Mouse (Mus musculus): ENCODE measurements at regions not wholly inside any gene's neighbourhood (a gene's known extent, or its start where the extent isn't known, plus 50 kb on each side); places are given as distances from the start of the nearest gene placed in this dataset.

DNA sequence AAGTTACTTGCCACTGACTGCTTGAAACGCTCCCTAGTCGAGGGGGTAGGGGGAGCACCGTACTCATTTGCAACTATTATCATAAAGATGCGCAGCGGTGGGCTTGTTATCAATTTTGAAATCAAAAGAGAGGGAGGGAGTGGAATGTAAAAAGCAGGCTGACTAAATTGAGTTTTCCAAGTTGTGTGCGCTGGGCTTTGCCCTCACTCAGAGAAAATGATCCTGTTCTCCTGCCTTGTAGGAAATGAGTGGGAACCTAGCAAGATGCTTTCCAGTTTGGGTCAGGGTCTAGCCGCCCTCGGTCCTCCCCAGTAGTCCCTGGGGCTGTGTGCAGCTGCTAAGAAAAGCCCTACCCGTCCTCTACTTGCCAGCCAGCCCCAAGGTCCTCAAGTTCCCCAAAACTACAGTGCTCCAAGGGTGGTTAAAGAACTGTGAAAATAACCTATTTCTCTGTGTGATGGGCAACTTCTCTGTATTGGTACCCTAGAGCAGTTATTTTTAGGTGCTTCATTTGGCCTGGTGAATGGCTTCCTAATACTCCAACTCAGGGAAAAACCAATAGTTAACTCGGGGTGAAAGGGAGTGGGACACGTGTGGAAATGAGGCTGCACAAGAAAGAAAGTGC is 84.5 kb downstream of the Nr2f2 start:
- Histone ChIP-seq H3K4me1 (ENCODE audit: control insufficient read depth, insufficient read depth, low read length) (no peaks in the 10 kb centered on the region), H3K4me3 (ENCODE audit: insufficient read depth, low read length) (no peak overlapping the region), H3K27ac (ENCODE audit: insufficient read depth, low read length) (no peak overlapping the region)
- TF ChIP-seq POLR2A (IDR thresholded peaks at IDR 0.05; ENCODE audit: extremely low read depth, insufficient read depth, low read length), result no peak
- no peak for TF ChIP-seq CTCF (IDR thresholded peaks at IDR 0.05; ENCODE audit: extremely low read depth, insufficient read depth, low read length)

DNA sequence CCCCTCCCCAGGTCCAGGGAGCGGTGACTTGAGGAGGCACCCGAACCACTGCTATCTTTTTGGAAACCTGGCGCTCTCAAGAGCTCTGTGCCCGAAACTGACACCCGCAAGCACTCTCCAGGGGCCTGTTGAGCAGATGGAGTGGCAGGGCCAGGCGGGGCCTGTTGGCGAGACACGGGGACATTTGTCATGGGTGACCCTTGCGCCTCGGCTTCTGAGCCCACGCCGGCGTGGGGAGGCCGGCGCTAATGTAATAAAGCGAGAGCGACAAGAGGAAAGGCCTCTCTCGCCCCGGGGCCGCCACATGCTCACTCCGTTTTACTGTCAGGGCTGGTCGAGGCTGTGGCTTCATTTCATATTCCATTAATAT is 85.2 kb downstream of the Nr2f2 start:
- H3K4me1 ChIP-seq (ENCODE audit: control insufficient read depth, insufficient read depth, low read length), result no peaks in the 10 kb centered on the region
- TF ChIP-seq POLR2A (IDR thresholded peaks at IDR 0.05; ENCODE audit: extremely low read depth, insufficient read depth, low read length) (no peak), CTCF (IDR thresholded peaks at IDR 0.05; ENCODE audit: extremely low read depth, insufficient read depth, low read length) (no peak)
- no peak overlapping the region for H3K27ac ChIP-seq (ENCODE audit: insufficient read depth, low read length)
- H3K4me3 ChIP-seq (ENCODE audit: insufficient read depth, low read length), result no peak overlapping the region

DNA sequence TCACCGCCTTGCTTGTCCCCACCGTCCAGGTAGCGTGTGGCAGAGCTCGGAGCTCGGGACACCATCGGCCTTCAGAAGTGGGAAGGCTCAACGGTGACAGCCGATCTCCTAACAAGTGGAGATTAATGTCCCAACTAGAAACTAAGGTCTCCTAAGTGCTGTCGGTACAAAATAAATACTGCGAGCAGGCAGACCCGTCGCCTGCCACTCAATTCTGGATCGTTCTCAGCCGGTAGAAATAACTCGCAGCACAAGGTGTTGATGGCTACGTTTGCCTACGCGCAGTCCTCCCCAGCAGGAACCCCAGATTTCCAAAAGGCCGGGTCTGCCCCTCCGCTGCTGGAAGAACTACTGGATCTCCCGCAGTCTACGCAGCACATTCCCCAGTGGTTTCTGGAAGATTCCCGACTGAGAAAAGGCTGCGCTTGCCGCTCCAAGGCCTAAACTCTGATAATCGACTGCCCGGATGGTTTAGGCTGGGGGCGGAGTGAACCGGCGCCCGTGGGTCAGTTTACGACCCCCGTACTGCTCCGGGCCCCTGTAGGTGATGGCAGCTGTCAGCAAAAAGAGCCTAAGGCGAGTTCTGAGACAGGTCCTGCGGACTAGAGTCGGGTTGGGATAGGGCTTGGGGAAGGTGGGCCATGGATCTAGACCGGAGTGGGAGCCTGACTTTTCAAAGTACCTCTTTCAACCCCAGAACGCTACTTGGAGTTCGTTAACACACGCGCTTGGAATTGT is 85.7 kb downstream of the Nr2f2 start:
- TF ChIP-seq POLR2A (IDR thresholded peaks at IDR 0.05; ENCODE audit: extremely low read depth, insufficient read depth, low read length), result no peak
- no peak for TF ChIP-seq CTCF (IDR thresholded peaks at IDR 0.05; ENCODE audit: extremely low read depth, insufficient read depth, low read length)
- Histone ChIP-seq H3K27ac (ENCODE audit: insufficient read depth, low read length) (no peak overlapping the region), H3K4me1 (ENCODE audit: control insufficient read depth, insufficient read depth, low read length) (no peaks in the 10 kb centered on the region), H3K4me3 (ENCODE audit: insufficient read depth, low read length) (no peak overlapping the region)

DNA sequence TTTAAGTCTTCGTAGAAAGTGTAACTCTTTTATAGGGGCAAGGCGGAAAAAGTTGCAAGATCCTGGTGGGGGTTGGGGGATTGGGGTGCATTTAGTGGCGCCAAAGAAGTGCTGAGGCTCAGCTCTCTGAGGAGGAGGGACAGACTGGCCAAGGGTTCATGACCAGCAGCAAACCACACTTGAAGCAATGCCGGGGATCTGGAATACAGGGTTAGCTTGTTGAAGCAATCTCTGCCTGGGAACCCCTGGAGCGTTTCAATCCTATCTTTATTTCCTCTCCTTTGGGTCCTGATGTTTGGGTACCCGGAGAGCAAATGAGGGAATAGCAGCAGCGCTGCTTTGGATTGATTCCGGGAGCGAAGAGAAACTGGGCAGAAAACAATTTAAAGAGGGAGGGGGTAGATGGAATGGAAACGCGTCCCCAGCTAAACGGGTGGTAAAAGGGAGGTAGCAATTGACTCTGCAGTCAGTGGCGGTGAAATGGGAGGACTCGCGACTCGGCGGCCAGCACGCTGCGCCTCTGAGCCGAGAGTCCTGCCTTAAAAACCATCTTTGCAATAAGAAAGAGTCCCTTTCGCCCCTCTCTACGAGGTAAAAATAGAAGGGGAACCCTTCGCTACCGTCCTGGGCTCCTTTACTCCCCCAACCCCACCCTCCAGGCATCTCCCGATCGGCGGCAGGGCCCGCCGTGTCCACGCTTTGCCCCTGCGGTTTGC is 86.5 kb downstream of the Nr2f2 start:
- no peak for TF ChIP-seq POLR2A (IDR thresholded peaks at IDR 0.05; ENCODE audit: extremely low read depth, insufficient read depth, low read length)
- TF ChIP-seq CTCF (IDR thresholded peaks at IDR 0.05; ENCODE audit: extremely low read depth, insufficient read depth, low read length), result no peak
- H3K4me3 ChIP-seq (ENCODE audit: insufficient read depth, low read length), result no peak overlapping the region

DNA sequence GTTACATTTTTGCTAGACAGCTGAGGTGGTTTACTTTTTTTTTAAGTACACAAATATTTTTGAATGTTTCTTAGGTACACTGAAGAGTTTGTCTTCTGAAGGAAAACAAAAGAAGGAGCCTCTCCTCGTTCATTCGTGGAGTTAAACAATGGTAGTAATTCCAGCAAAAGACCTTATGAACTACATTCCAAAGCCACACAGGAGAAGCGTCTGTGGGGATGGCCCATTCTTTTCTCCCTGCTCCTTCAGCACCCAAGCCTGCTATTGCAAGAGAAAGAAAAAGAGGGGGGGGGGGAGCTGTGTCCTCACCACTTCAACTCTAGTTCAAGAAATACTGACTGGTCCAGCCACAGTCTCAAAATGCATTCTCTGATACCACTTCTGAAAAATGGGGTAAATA is 87.4 kb downstream of the Nr2f2 start:
- Histone ChIP-seq H3K4me3 (ENCODE audit: insufficient read depth, low read length) (no peak overlapping the region), H3K27ac (ENCODE audit: insufficient read depth, low read length) (no peak overlapping the region), H3K4me1 (ENCODE audit: control insufficient read depth, insufficient read depth, low read length) (no peaks in the 10 kb centered on the region)
- TF ChIP-seq CTCF (IDR thresholded peaks at IDR 0.05; ENCODE audit: extremely low read depth, insufficient read depth, low read length) (no peak), POLR2A (IDR thresholded peaks at IDR 0.05; ENCODE audit: extremely low read depth, insufficient read depth, low read length) (no peak)

More for the DNA sequence above, 86.5 kb downstream of the Nr2f2 start:
- Histone ChIP-seq H3K4me1 (ENCODE audit: control insufficient read depth, insufficient read depth, low read length) (no peaks in the 10 kb centered on the region), H3K27ac (ENCODE audit: insufficient read depth, low read length) (no peak overlapping the region)

DNA sequence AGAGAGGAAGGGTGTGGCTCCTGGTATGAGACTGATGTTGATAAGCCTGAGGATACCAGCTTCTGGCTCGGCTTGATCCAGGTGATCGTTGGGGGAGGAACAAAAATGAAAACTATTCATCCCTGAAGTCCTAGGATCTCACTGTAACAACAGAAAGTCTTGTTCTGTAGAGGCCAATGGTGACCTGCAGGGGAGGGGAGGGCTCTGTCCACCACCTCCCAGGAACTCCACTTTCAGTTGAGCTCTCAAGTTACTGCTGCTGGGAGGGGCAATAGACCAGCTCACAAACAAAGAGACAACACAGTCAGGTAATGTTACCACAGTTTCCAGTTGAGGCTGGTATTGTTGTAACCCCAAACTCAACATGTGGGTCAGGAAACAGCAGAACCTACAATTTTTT is 90.5 kb downstream of the Nr2f2 start:
- Histone ChIP-seq H3K4me1 (ENCODE audit: control insufficient read depth, insufficient read depth, low read length) (no peaks in the 10 kb centered on the region), H3K4me3 (ENCODE audit: insufficient read depth, low read length) (no peak overlapping the region), H3K27ac (ENCODE audit: insufficient read depth, low read length) (no peak overlapping the region)
- no peak for TF ChIP-seq POLR2A (IDR thresholded peaks at IDR 0.05; ENCODE audit: extremely low read depth, insufficient read depth, low read length)
- TF ChIP-seq CTCF (IDR thresholded peaks at IDR 0.05; ENCODE audit: extremely low read depth, insufficient read depth, low read length), result no peak

DNA sequence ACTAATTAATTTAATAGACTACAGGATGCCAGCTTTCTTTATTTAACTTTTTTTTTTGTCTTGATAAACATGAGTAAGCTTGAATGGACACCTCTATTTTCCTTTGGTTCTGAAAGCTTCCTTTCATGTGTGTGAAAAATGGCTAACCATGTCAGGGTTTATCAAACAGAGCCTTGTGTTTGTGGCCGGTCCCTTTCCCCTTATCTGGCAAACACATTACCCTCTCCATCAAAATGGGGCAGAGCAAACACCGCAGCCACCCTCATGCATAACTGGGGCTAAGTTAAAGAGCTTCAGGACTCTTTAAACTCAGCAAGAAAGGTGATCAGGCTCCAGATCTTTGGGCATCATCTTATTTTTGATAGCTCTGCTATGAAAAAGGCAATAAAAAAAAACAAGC is 92.2 kb downstream of the Nr2f2 start:
- Histone ChIP-seq H3K4me1 (ENCODE audit: control insufficient read depth, insufficient read depth, low read length) (no peaks in the 10 kb centered on the region), H3K4me3 (ENCODE audit: insufficient read depth, low read length) (no peak overlapping the region), H3K27ac (ENCODE audit: insufficient read depth, low read length) (no peak overlapping the region)
- TF ChIP-seq POLR2A (IDR thresholded peaks at IDR 0.05; ENCODE audit: extremely low read depth, insufficient read depth, low read length) (no peak), CTCF (IDR thresholded peaks at IDR 0.05; ENCODE audit: extremely low read depth, insufficient read depth, low read length) (no peak)

DNA sequence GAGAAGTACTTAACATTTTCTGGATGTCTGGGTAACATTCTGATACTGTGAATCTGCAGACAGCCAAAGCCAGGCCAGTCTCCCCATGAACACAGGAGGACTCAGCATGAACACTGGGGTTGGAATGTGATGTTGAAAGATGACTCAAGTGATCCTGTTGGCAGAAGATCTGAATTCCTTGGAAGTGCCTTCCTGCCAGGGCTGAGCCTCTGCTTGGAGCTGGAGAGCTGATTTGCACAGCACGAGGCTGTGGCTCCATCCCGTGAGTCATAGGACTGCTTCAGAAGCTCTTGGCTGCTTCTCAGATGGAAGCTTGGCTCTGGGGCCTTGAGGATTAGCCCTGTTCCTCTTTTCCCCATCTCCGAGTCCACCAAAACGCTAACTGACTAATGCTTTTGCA is 99.5 kb downstream of the Nr2f2 start:
- H3K27ac ChIP-seq (ENCODE audit: insufficient read depth, low read length), result no peak overlapping the region
- H3K4me3 ChIP-seq (ENCODE audit: insufficient read depth, low read length), result no peak overlapping the region
- no peak for TF ChIP-seq CTCF (IDR thresholded peaks at IDR 0.05; ENCODE audit: extremely low read depth, insufficient read depth, low read length)
- no peak for TF ChIP-seq POLR2A (IDR thresholded peaks at IDR 0.05; ENCODE audit: extremely low read depth, insufficient read depth, low read length)
- H3K4me1 ChIP-seq (ENCODE audit: control insufficient read depth, insufficient read depth, low read length), result no peaks in the 10 kb centered on the region

DNA sequence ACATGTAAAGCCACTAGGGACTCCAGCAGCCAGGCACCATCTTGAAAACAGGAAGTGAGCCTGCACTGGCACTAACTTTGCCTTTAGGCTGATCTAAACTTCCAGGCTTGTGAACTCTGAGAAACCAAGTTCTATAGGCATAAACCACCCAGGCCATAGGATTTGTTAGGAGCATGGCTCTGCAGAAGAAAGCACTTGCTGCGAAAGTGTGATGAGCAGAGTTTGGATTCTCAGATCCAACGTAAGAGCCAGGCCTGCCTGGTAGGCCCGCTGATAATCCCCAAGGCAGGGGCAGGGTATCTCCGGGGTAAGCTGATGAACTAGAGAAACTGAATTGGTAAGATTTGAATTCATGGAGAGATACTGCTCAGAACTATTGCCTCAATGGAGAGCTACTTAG is 109.7 kb downstream of the Nr2f2 start:
- Histone ChIP-seq H3K4me1 (ENCODE audit: control insufficient read depth, insufficient read depth, low read length) (no peaks in the 10 kb centered on the region), H3K27ac (ENCODE audit: insufficient read depth, low read length) (no peak overlapping the region), H3K4me3 (ENCODE audit: insufficient read depth, low read length) (no peak overlapping the region)
- TF ChIP-seq CTCF (IDR thresholded peaks at IDR 0.05; ENCODE audit: extremely low read depth, insufficient read depth, low read length), result no peak
- TF ChIP-seq POLR2A (IDR thresholded peaks at IDR 0.05; ENCODE audit: extremely low read depth, insufficient read depth, low read length), result no peak

DNA sequence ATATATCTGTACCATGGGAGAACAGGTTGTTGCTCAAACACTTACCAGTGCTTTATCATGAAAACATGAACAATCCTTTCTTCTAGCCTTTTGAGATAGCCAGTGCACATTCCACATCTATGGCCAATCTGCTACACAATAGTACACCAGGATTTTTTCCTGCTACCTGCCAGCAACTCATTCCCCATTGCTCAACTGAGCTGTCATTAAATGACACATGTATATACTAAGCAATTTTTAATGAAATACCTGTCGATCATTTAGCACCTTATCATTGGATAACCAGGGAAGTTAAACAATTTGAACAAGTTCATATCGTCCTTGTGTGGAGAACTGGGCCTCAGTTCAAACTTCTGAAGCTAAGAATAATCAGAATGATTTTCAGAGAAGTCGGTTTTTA is 111.5 kb downstream of the Nr2f2 start:
- no peaks in the 10 kb centered on the region for H3K4me1 ChIP-seq (ENCODE audit: control insufficient read depth, insufficient read depth, low read length)
- TF ChIP-seq POLR2A (IDR thresholded peaks at IDR 0.05; ENCODE audit: extremely low read depth, insufficient read depth, low read length) (no peak), CTCF (IDR thresholded peaks at IDR 0.05; ENCODE audit: extremely low read depth, insufficient read depth, low read length) (no peak)
- H3K4me3 ChIP-seq (ENCODE audit: insufficient read depth, low read length), result no peak overlapping the region
- no peak overlapping the region for H3K27ac ChIP-seq (ENCODE audit: insufficient read depth, low read length)

Measured in cortical plate, adult 2 months (tissue).